Mouse (Mus musculus) hindbrain, embryonic 15.5 days (tissue): ENCODE measurements at regions not wholly inside any gene's neighbourhood (a gene's known extent, or its start where the extent isn't known, plus 50 kb on each side); places are given as distances from the start of the nearest gene placed in this dataset.

Source experiments
- ATAC-seq: fragments of 200-750 bp; cut with Nextera tagmentation; 2 replicates; pipeline ENCODE4 v1.8.0; 2017; ENCODE audit warnings: low read depth, moderate number of reproducible peaks, moderate TSS enrichment; ENCODE audit not compliant: low FRiP score
- H3K27ac ChIP-seq: fragments of 300-500 bp; sonication (generic); replicated peaks from 2 replicates; pipeline ENCODE4 v1.5.1; 2015; ENCODE audit warnings: mild to moderate bottlenecking, inconsistent platforms
- H3K27me3 ChIP-seq: fragments of 300-500 bp; sonication (generic); 2 replicates; pipeline ENCODE4 v1.6.1; 2015; ENCODE audit warnings: control low read depth, inconsistent platforms
- H3K36me3 ChIP-seq: fragments of 300-500 bp; sonication (generic); 2 replicates; pipeline ENCODE4 v1.6.1; 2015; ENCODE audit warnings: control low read depth, inconsistent platforms
- H3K4me1 ChIP-seq: fragments of 300-500 bp; sonication (generic); replicated peaks from 2 replicates; pipeline ENCODE4 v1.6.1; 2015; ENCODE audit warnings: control low read depth, inconsistent platforms
- H3K4me2 ChIP-seq: fragments of 300-500 bp; sonication (generic); 2 replicates; pipeline ENCODE4 v1.6.1; 2015; ENCODE audit warnings: moderate library complexity, mild to moderate bottlenecking, inconsistent platforms
- H3K4me3 ChIP-seq: fragments of 300-500 bp; sonication (generic); 2 replicates; pipeline ENCODE4 v1.5.1; 2015; ENCODE audit warnings: mild to moderate bottlenecking, inconsistent platforms
- H3K9ac ChIP-seq: fragments of 300-500 bp; sonication (generic); 2 replicates; pipeline ENCODE4 v1.6.1; 2015; ENCODE audit warnings: inconsistent platforms
- H3K9me3 ChIP-seq: fragments of 300-500 bp; sonication (generic); 2 replicates; pipeline ENCODE4 v1.6.1; 2016; ENCODE audit warnings: control low read depth, inconsistent platforms
- WGBS: fragments of 180-500 bp; shearing (Covaris S2); methylation state at CpG from one replicate; pipeline ENCODE4 v1.1.7; 2015; 5-methylcytosine and 5-hydroxymethylcytosine counted together

GRCm38 (mm10) chr12:117447843-117448728 lies 68.2 kb upstream of the Rapgef5 start:
- Histone ChIP-seq H3K9me3 (no peaks in the 10 kb centered on the region), H3K27me3 (no peaks in the 10 kb centered on the region), H3K4me2 (no peak overlapping the region), H3K9ac (no peak overlapping the region), H3K4me3 (no peak overlapping the region), H3K27ac (no peak overlapping the region), H3K4me1 (peaks cover 3% of the 10 kb centered on the region; the same call in 1 of the 2 replicates), H3K36me3 (no peaks in the 10 kb centered on the region)
- 59% methylated on average over 19 of the region's 19 CpGs for WGBS
- 0 out of 2 replicates have a peak, but pooled peaks have one; percentile 15 for ATAC-seq

DNA sequence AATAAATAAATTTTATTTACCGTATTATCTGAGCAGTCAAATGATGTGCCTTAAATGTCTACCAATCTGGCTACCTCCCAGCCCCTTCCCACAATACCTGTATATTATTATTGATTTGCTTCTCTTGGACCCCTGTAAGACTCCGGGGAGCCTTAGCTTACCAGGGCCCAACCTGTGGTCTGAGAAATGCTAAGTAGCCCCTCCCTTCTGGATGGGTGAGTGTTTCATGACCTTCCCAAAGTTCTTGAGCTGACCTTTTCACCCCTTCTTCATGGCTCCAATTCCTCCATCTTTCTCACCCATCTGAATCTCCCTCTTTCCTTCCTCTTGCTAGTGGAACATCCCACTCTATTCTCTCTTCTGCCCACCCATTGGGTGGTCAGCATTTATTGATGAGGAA lies 67.2 kb upstream of the Rapgef5 start:
- no peak overlapping the region for H3K27ac ChIP-seq
- peaks cover 3% of the 10 kb centered on the region; the same call in 1 of the 2 replicates for H3K4me1 ChIP-seq
- H3K36me3 ChIP-seq: no peaks in the 10 kb centered on the region
- H3K4me3 ChIP-seq: no peak overlapping the region
- ATAC-seq: no peak
- H3K4me2 ChIP-seq: no peak overlapping the region
- WGBS: 92% methylated on average over 2 of the region's 2 CpGs
- H3K27me3 ChIP-seq: no peaks in the 10 kb centered on the region
- no peak overlapping the region for H3K9ac ChIP-seq
- H3K9me3 ChIP-seq: no peaks in the 10 kb centered on the region

DNA sequence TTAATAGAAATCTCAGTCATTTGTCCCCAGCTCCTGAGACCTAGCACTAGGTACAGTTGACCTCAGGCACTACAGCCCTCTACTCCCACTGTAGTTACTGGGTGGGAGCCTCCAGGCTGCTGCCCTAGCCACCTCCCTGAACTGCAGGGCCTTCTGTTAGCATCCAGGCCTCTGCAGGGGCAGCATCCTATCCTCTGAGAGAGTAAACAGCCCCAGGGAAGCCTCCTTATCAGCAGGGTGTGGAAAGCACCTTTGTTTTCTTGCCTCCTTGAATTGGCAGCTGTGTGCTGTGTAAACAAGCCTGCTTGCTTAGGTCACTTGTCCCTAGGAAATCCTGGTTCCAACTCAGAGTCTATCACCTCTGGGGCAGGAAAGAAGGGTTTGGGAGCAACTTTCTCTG lies 66.2 kb upstream of the Rapgef5 start:
- no peak for ATAC-seq

DNA sequence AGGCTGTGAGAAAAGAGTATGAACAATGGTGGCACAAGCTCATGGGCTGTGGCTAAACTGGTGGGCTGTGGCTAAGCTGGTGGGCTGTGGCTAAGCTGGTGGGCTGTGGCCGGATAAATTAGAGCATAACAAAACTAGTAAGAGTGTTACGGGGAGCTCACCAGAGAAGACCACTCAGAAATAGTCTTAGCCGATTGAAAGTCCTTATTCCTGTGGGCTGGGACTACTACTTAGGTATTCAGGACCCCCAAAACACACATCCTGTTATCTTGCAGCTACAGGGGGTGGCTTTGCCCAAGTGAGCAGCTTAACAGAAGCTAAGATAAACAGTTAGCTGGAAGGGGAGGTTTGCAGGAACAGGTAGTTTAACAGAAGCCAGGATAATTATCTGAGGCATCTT lies 65.4 kb upstream of the Rapgef5 start:
- Histone ChIP-seq H3K27ac (no peak overlapping the region), H3K4me3 (no peak overlapping the region), H3K4me1 (peaks cover 3% of the 10 kb centered on the region; the same call in 1 of the 2 replicates), H3K9me3 (no peaks in the 10 kb centered on the region), H3K36me3 (no peaks in the 10 kb centered on the region), H3K27me3 (no peaks in the 10 kb centered on the region), H3K4me2 (no peak overlapping the region), H3K9ac (no peak overlapping the region)
- 78% methylated on average over 3 of the region's 3 CpGs for WGBS
- ATAC-seq: no peak

More for the DNA sequence above, 66.2 kb upstream of the Rapgef5 start:
- Histone ChIP-seq H3K9ac (no peak overlapping the region), H3K9me3 (no peaks in the 10 kb centered on the region), H3K36me3 (no peaks in the 10 kb centered on the region), H3K27ac (no peak overlapping the region), H3K4me3 (no peak overlapping the region), H3K4me2 (no peak overlapping the region), H3K4me1 (peaks cover 3% of the 10 kb centered on the region; the same call in 1 of the 2 replicates), H3K27me3 (no peaks in the 10 kb centered on the region)

DNA sequence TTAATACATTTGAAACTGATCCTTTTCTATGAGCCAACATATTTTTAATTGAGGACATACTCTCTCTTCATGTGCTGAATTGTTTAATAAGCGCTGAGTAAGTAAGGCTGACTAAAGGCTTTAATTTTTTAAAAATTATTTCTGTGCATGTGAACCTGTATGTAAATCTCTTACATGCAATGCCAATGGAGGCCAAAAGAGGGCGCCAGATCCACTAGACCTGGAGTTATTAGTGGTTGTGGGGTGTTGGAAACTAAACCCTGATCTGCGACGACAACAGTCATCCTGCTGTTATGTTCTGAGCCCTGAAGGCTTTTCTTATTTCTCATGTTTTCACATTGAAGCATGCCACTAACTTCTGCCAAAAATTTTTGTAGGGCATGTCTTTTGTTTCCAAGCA lies 64.8 kb upstream of the Rapgef5 start:
- Histone ChIP-seq H3K4me1 (peaks cover 3% of the 10 kb centered on the region; the same call in 1 of the 2 replicates), H3K27me3 (no peaks in the 10 kb centered on the region), H3K4me3 (no peak overlapping the region), H3K9ac (no peak overlapping the region), H3K27ac (no peak overlapping the region), H3K36me3 (no peaks in the 10 kb centered on the region), H3K4me2 (no peak overlapping the region), H3K9me3 (no peaks in the 10 kb centered on the region)
- no peak for ATAC-seq
- 56% methylated on average over 4 of the region's 4 CpGs for WGBS

- Histone ChIP-seq H3K4me3 (no peak overlapping the region), H3K4me2 (no peak overlapping the region), H3K9me3 (no peaks in the 10 kb centered on the region), H3K27me3 (no peaks in the 10 kb centered on the region), H3K36me3 (no peaks in the 10 kb centered on the region), H3K9ac (no peak overlapping the region), H3K4me1 (no peaks in the 10 kb centered on the region), H3K27ac (no peak overlapping the region)
- WGBS: 82% methylated on average over 7 of the region's 7 CpGs
- no peak for ATAC-seq
These were observed 60.5 kb upstream of the Rapgef5 start for GRCm38 (mm10) chr12:117455800-117456199.

DNA sequence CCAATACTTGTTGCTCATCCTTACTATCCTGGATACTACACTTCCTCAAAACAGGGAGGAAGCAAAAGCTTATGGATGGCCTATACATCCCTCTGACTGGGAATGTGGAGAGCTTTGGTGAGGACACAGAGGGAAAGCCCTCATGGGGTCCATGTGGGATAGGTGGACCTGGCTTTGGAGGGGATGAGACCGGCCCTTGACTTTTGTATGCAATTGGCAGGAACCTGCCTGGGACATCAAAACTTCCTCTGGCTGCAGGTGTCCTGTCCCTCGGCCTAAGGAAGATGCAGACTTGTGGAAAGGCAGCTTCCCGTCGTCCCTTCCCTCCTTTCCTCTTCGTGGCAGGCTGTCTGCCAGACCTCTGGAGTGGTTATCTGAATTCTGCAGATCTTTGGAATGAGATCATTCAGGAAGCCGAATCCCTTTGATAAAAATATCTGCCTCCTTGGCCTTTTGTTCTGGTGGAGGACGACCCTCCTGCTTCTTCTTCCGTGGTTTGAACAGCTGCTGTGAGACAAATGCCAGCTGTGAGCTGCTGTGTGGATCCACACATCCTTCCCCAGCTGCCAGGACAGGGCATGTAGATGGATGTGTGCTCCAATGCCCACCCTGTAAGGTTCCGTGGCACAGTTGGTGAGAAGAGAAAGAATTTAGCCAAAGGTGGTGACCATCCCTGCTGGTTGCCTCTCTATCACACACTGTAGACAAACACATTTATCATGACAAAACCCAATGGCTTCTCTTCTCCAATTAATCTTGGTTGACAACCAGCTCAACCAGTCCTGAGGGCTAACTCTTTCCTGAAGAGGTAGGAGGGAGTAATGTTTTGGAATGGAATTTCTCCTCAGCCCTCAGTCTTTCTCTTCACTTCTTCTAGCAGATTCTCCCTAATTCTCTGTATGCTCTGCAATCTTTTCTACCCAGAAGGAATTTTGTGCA lies 57.9 kb upstream of the Rapgef5 start:
- Histone ChIP-seq H3K4me1 (no peaks in the 10 kb centered on the region), H3K36me3 (no peaks in the 10 kb centered on the region), H3K27ac (no peak overlapping the region), H3K27me3 (no peaks in the 10 kb centered on the region), H3K4me2 (no peak overlapping the region), H3K4me3 (no peak overlapping the region), H3K9ac (no peak overlapping the region), H3K9me3 (no peaks in the 10 kb centered on the region)
- no peak for ATAC-seq
- WGBS: 46% methylated on average over 9 of the region's 9 CpGs

DNA sequence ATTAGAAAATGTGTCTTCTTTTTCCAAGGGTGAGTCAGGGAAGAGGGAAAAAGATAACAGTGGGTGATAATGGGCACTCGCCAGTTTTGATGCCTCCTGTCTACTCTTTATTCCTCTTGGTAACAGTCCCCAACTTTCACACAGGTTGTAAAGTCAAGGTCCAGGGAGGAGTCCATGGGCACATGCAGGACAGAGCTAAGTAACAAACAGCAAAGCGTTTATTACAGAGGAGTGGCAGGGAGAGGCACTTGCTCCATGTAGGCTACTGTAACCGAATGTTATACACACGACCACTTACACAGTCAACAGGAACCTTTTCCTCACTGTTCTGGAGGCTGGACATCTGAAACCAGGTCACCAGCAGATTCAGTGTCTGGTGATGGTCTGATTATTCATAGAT lies 56.7 kb upstream of the Rapgef5 start:
- WGBS: 94% methylated on average over 4 of the region's 4 CpGs

DNA sequence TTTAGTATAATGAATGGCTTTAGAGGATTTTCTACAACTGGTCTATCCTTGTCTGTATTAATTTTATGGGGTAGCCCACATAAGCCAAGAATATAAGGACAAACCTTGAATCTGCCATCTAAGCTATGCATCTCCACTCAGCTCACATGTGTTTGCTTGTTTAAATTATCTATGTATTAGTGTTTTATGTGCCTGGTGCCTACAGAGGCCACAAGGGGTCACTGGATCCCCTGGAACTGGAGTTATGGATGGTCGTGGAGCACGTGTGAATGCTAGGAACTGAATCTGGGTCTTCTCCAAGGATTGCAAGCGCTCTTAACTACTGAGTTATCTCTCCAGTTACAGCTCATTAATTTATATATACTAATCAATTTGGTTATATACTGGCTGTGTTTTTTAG lies 51.1 kb upstream of the Rapgef5 start:
- Histone ChIP-seq H3K27me3 (no peaks in the 10 kb centered on the region), H3K9ac (no peak overlapping the region), H3K4me3 (no peak overlapping the region), H3K27ac (no peak overlapping the region), H3K36me3 (no peaks in the 10 kb centered on the region), H3K4me2 (no peak overlapping the region), H3K9me3 (no peaks in the 10 kb centered on the region), H3K4me1 (no peaks in the 10 kb centered on the region; the same call in 1 of the 2 replicates)
- 79% methylated on average over 3 of the region's 3 CpGs for WGBS
- ATAC-seq: no peak

More for the DNA sequence above, 56.7 kb upstream of the Rapgef5 start:
- H3K36me3 ChIP-seq: no peaks in the 10 kb centered on the region
- H3K4me3 ChIP-seq: no peak overlapping the region
- H3K27me3 ChIP-seq: no peaks in the 10 kb centered on the region
- no peaks in the 10 kb centered on the region for H3K9me3 ChIP-seq
- no peaks in the 10 kb centered on the region for H3K4me1 ChIP-seq
- H3K27ac ChIP-seq: no peak overlapping the region
- no peak overlapping the region for H3K9ac ChIP-seq
- ATAC-seq: no peak
- H3K4me2 ChIP-seq: no peak overlapping the region

GRCm38 (mm10) chr12:117465998-117466397 lies 50.3 kb upstream of the Rapgef5 start:
- WGBS: 66% methylated on average over 7 of the region's 7 CpGs
- no peak for ATAC-seq

More at GRCm38 (mm10) chr12:117465998-117466397, 50.3 kb upstream of the Rapgef5 start:
- Histone ChIP-seq H3K27me3 (no peaks in the 10 kb centered on the region), H3K4me3 (no peak overlapping the region), H3K27ac (no peak overlapping the region), H3K9me3 (no peaks in the 10 kb centered on the region), H3K36me3 (no peaks in the 10 kb centered on the region), H3K4me2 (no peak overlapping the region), H3K4me1 (no peaks in the 10 kb centered on the region; the same call in 1 of the 2 replicates), H3K9ac (no peak overlapping the region)
